Mouse (Mus musculus) adrenal gland, adult 2 months (tissue): ENCODE measurements around the gene Nr0b1. TPM values are rescaled to one million over a fixed set of nuclear protein-coding genes. Genes with fewer than 3 reads are reported as not detected.
A peak's percentile ranks its signal among the peaks of the same experiment; 100 is the strongest.

Source experiments
- DNase-seq: peaks from one replicate; pipeline ENCODE4 v3.0.0; 2021
- long read RNA-seq: library from polyadenylated mRNA; stranded (forward); transcript quantifications from one replicate; pipeline ENCODE4 v2.0.0, GENCODE M21; 2021
- polyA plus RNA-seq: library from polyadenylated mRNA; depleted of rRNA; stranded (reverse); fragments of >200 nt; gene quantifications from 2 replicates; pipeline ENCODE4 v1.2.3, GENCODE M21; 2012; rRNA removed
- total RNA-seq, 2 experiments: library from RNA; stranded (reverse); gene quantifications; 2 replicates each; pipeline ENCODE4 v1.2.3; 2021

Nr0b1 gene
- total RNA-seq, result 10 to 100 TPM in 1 of 2 experiments, 1 to 10 TPM in 1; 7.8 to 13.3 TPM
- polyA plus RNA-seq, result 67.2 and 81.0 TPM in 2 replicates
- long read RNA-seq, transcript Nr0b1-201 (2 exons, 1,808 nt), result major isoform, 9 of 9 reads
- long read RNA-seq, partial matches to known transcripts, result 0 of 9 reads
- long read RNA-seq, other reads (novel, unspliced or antisense), result 0 of 9 reads

- DNase-seq, result peak; percentile 54
These were observed at the start of gene Nr0b1 for GRCm38 (mm10) chrX:86191614-86192419. TSS of gene Nr0b1 (plus strand) at chrX:86191764.

GRCm38 (mm10) chrX:86187250-86187649 lies 4.3 kb upstream of the Nr0b1 start:
- DNase-seq, result no peak

- DNase-seq, result peak; percentile 36
These were observed 943 bp downstream of the Nr0b1 start for GRCm38 (mm10) chrX:86192420-86192994.

GRCm38 (mm10) chrX:86193386-86193785 lies 1.8 kb downstream of the Nr0b1 start:
- no peak for DNase-seq

GRCm38 (mm10) chrX:86237246-86237645 lies 45.7 kb downstream of the Nr0b1 start:
- DNase-seq, result peak; percentile 8

Other genes with a start within 250 kb of the Nr0b1 start
- not detected for gene Samt3, start 147.6 kb upstream of the Nr0b1 start, total RNA-seq
- not detected in 2 replicates for gene Samt3, start 147.6 kb upstream of the Nr0b1 start, polyA plus RNA-seq
- gene Mageb4, start 113.3 kb downstream of the Nr0b1 start, total RNA-seq, result not detected
- not detected in 2 replicates for gene Mageb4, start 113.3 kb downstream of the Nr0b1 start, polyA plus RNA-seq